ENCODE assay signal across 13 mouse cellular contexts in genomic region chr5:43608073-43608472, GRCm38 (mm10).
"Had no signal": no experiment of that assay in that cellular context is flagged by ENCODE, and none has a peak within 500 bp of the region (broad histone marks: within the 10 kb centered on the region; RNA-seq: fewer than 3 reads in every experiment).

No protein-coding gene starts in this region.

- H3K27me3 ChIP-seq: liver, embryonic 13.5 days; neural tube, embryonic 12.5 days had no signal

- H3K4me2 ChIP-seq: liver, embryonic 13.5 days; midbrain, embryonic 11.5 days; neural tube, embryonic 12.5 days had no signal

- DNase-seq: kidney, postnatal 25 days; layer of hippocampus, adult 9-11 months; liver, embryonic 13.5 days; lung, adult 2 months; lung, postnatal 14 days; lung, postnatal 4 days; midbrain, embryonic 14.5 days; thymus, adult 18-20 months; thymus, postnatal 36 days had no signal

- H3K9me3 ChIP-seq: liver, embryonic 13.5 days; neural tube, embryonic 12.5 days had no signal

- H3K36me3 ChIP-seq: liver, embryonic 13.5 days; neural tube, embryonic 12.5 days had no signal

- H3K27ac ChIP-seq: kidney, postnatal 0 days; layer of hippocampus, adult 2 months; liver, embryonic 13.5 days; neural tube, embryonic 12.5 days had no signal

- H3K4me3 ChIP-seq: layer of hippocampus, adult 2 months; liver, embryonic 13.5 days; neural tube, embryonic 12.5 days had no signal

- H3K9ac ChIP-seq: liver, embryonic 13.5 days; neural tube, embryonic 12.5 days had no signal

- H3K4me1 ChIP-seq: liver, embryonic 13.5 days; neural tube, embryonic 12.5 days had no signal
